Mouse (Mus musculus): ENCODE results near the gene Knstrn. TPM values are rescaled to one million over a fixed set of nuclear protein-coding genes. Genes with fewer than 3 reads are reported as not detected.

Knstrn gene
- polyA plus RNA-seq, 1 experiment from 2014 or later, result 57.5 TPM

DNA sequence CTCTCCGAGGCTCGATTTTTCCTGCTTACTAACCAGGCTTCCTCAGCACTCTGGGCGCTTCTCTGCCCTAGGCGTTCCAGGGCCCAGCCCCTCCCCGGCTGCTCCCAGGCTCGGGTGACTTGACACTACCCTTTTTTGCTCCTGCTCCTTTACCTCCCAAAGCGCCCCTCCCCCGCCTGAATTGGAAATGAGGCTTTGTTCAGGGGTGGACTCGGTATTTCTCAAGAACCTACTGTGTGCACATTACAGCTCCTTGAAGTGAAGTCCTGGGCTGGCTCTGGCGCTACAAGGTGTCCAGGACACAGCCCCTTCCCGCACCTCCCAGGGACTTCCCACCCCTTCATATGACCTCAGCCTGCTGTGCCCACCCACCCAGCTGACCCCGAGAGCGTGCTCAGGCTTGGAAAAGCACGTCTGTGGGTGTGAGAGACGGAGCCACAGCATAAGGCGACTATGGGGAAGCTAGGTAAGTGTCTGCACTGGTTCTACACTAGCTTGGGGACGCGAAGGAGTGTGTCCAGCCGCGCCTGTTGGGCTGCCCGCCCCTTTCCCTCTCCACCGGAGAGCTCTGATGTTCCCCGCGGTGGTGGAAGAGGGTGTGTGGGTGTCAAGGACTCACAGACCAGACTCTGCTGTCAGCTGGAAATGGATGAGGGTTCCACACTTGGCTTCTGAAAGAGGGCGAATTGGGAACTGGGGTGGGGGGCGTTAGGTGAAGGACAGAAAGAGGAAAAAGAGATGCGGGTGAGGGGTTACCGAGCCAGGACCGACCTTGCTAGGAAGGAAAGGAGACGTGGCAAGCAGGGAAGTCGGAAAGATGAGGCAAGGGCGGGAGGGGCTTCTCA, 86.4 kb downstream of the Knstrn start, which contains the start of gene Bahd1:
Bahd1 (plus strand) TSS at position 397 of the 845 bp plus-strand sequence.
- Histone ChIP-seq H3K9me3 (replicated peaks; ENCODE audit: low read length) (no peaks in the 10 kb centered on the region), H3K27ac (no peak within 1 kb of the TSS), H3K4me3 (replicated peaks; ENCODE audit: low read depth, low read length) (peak within 1 kb of the TSS; percentile 86), H3K4me1 (replicated peaks; ENCODE audit: insufficient read depth, low read length) (peaks cover 9% of the 10 kb centered on the region; the same call in 1 of the 2 replicates), H3K4me2 (ENCODE audit: low read length) (peak within 1 kb of the TSS; percentile 99), H3K36me3 (ENCODE audit: insufficient read depth, low read length) (no peaks in the 10 kb centered on the region), H3K9ac (ENCODE audit: low read depth, low read length) (peak within 1 kb of the TSS; percentile 81), H3K27me3 (ENCODE audit: insufficient read depth, low read length) (peaks cover 44% of the 10 kb centered on the region)
- DNase-seq (ENCODE audit: low spot score), result peak; percentile 33
- ATAC-seq (replicated peaks; ENCODE audit: low FRiP score, low read depth), result no peak
- no peak for TF ChIP-seq CTCF (IDR thresholded peaks at IDR 0.05; ENCODE audit: low read depth)
- under 1% methylated on average over 32 of the region's 32 CpGs for WGBS

DNA sequence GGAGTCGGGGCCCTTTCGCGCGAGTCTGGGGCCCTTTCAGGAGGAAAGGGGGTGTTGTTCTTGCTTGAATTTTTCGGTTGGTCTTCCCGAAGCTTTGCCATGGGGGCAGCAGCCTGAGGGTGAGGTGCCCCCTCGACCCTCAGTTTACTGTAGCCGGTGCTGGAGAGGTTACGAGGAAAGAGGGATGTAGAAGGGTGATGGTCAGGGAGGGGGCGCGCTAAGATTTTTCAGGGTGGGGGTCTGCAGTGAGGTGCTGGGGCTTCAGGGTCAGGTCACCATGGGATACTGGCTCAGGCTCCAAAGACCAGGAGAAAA, 87.0 kb downstream of the Knstrn start:
- WGBS, result under 1% methylated on average over 11 of the region's 11 CpGs
- H3K4me3 ChIP-seq (replicated peaks; ENCODE audit: low read depth, low read length), result peak overlapping the region; percentile 86
- peak overlapping the region; percentile 81; the same call in 1 of the 2 replicates for H3K9ac ChIP-seq (ENCODE audit: low read depth, low read length)
- no peaks in the 10 kb centered on the region for H3K36me3 ChIP-seq (ENCODE audit: insufficient read depth, low read length)
- DNase-seq (ENCODE audit: low spot score), result no peak
- TF ChIP-seq CTCF (IDR thresholded peaks at IDR 0.05; ENCODE audit: low read depth), result no peak
- peak overlapping the region; percentile 99 for H3K4me2 ChIP-seq (ENCODE audit: low read length)
- H3K4me1 ChIP-seq (replicated peaks; ENCODE audit: insufficient read depth, low read length), result peaks cover 9% of the 10 kb centered on the region; the same call in 1 of the 2 replicates
- H3K9me3 ChIP-seq (replicated peaks; ENCODE audit: low read length), result no peaks in the 10 kb centered on the region
- ATAC-seq (replicated peaks; ENCODE audit: low FRiP score, low read depth), result no peak; the same call in 1 of the 2 replicates
- H3K27ac ChIP-seq, result no peak overlapping the region
- peaks cover 39% of the 10 kb centered on the region for H3K27me3 ChIP-seq (ENCODE audit: insufficient read depth, low read length)

DNA sequence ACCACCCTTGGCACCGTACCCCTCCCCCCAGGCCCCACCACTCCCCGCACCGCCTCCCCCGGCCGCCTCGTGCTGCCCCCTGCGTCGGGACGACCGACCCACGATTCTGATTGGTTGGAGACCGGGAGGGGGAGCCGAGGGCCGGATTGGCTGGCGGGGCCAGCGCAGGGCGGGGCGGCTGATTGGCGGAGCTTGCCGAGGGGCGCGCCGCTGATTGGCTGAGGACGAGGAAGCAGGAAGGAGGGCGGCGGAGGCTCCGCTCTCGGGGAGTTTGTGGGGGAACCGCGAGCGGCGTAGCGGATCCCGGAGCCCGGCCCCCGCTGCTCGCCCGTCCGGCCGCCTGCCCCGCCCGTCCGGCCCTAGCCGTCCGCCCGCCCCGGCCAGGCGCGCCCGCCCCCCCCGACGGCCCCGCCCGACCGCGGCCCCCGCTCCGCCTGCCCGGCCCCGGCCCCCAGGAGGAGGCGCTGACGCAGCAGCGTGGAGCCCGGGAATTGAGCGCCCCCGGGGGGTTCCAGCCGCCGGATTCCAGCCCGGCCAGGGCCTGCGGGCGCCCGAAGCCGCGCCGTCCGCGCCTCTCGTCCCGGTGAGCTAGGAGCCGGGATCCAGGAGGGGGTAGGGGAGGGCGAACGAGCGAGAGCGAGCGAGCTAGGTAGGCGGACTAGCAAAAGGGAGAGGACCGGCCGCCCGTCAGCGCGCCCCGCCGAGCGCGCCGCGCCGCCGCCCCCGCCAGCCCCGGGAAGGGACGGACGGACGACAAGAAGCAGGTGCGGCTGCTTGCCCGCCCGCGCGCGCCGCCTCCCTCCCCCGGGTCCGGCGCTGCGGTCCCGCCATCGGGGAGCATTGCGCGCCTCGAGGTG, 87.6 kb downstream of the Knstrn start:
- Histone ChIP-seq H3K36me3 (ENCODE audit: insufficient read depth, low read length) (no peaks in the 10 kb centered on the region), H3K9ac (ENCODE audit: low read depth, low read length) (peak overlapping the region; percentile 81), H3K4me3 (replicated peaks; ENCODE audit: low read depth, low read length) (peak overlapping the region; percentile 86), H3K9me3 (replicated peaks; ENCODE audit: low read length) (no peaks in the 10 kb centered on the region), H3K4me1 (replicated peaks; ENCODE audit: insufficient read depth, low read length) (peaks cover 9% of the 10 kb centered on the region; the same call in 1 of the 2 replicates), H3K27ac (peak overlapping the region; percentile 85), H3K27me3 (ENCODE audit: insufficient read depth, low read length) (peaks cover 33% of the 10 kb centered on the region), H3K4me2 (ENCODE audit: low read length) (peak overlapping the region; percentile 99)
- WGBS, result 4% methylated on average over 53 of the region's 120 CpGs
- peak; percentile 88 for ATAC-seq (replicated peaks; ENCODE audit: low FRiP score, low read depth)
- TF ChIP-seq CTCF (IDR thresholded peaks at IDR 0.05; ENCODE audit: low read depth), result peak; percentile 26
- peak; percentile 97 for DNase-seq (ENCODE audit: low spot score)

DNA sequence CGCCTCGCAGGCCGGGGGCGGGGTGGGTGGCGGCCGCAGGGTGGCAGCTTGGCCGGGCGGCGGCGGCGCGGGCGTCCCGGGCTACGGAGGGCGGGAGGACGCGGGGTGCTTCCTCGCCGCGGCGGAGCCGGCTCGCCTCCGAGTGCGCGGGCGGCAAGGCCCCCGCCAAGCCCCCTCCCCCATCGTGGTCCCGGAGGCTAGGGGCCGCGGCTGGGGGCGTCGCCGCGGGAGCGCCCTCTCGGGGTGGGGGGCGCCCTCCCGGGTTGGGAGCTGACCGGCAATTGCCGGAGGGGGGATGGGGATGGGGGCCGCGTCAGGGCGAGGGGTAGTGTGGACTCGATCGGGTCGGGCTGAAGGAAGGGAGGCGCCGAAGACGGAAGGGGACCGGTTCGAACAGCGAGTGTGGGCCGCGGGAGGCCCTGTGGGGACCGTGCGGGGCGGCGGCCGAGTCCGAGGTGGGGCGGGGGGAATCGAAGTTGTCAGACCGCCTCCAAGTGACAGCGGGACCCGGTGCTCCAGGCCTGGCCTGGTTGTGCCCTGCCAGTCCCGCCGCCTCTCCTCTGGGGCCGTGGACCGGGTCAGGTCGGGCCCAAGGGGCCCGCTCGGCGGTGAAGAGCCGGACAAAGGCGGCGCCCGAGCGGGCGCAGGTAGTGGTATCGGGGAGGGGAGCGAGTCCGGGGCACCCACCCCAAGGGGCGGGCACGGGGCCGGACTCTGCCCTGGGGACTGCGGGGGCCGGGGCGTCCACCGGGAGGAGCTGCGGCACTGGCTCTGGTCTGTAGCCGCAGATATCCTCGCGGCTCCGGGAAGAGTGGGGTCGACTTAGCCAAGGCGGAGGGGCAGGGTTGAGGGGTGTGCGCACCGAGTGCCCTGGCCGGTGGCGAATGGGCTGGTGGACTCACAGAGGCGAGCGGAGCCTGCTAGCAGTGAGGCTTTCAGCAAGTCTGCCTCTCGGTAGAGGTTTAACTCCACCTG, 88.5 kb downstream of the Knstrn start:
- peak; percentile 46 for TF ChIP-seq CTCF (IDR thresholded peaks at IDR 0.05; ENCODE audit: low read depth)
- WGBS, result under 1% methylated on average over 77 of the region's 106 CpGs
- Histone ChIP-seq H3K9ac (ENCODE audit: low read depth, low read length) (peak overlapping the region; percentile 81), H3K27ac (peak overlapping the region; percentile 85), H3K4me1 (replicated peaks; ENCODE audit: insufficient read depth, low read length) (peaks cover 9% of the 10 kb centered on the region; the same call in 1 of the 2 replicates), H3K4me3 (replicated peaks; ENCODE audit: low read depth, low read length) (peak overlapping the region; percentile 86), H3K9me3 (replicated peaks; ENCODE audit: low read length) (no peaks in the 10 kb centered on the region), H3K36me3 (ENCODE audit: insufficient read depth, low read length) (no peaks in the 10 kb centered on the region), H3K4me2 (ENCODE audit: low read length) (peak overlapping the region; percentile 99), H3K27me3 (ENCODE audit: insufficient read depth, low read length) (peaks cover 23% of the 10 kb centered on the region)
- peak; percentile 34 for ATAC-seq (replicated peaks; ENCODE audit: low FRiP score, low read depth)
- DNase-seq (ENCODE audit: low spot score), result peak; percentile 56

DNA sequence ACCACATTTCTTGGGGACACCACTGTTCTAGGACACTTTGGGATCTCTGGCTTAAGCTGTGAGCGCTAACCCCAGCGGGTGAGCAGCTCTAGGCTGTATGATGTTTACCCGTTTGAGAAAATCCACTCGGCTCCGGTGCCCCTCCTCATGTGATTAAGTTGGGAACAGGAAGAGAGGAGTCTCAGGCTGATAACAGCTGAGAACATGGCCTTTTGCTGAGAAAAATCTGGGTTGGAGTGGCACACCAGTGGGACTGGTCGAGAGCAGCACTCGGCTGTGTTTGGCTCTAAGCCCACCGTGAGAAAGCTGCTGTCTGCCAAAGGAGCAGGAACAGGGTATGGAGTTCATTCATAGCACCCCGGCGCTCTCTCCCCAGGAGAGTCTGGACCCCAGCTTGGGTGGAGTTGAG, 89.5 kb downstream of the Knstrn start:
- Histone ChIP-seq H3K27me3 (ENCODE audit: insufficient read depth, low read length) (peaks cover 14% of the 10 kb centered on the region; the same call in 1 of the 2 replicates), H3K4me2 (ENCODE audit: low read length) (peak overlapping the region; percentile 99), H3K4me1 (replicated peaks; ENCODE audit: insufficient read depth, low read length) (peaks cover 9% of the 10 kb centered on the region; the same call in 1 of the 2 replicates), H3K9me3 (replicated peaks; ENCODE audit: low read length) (no peaks in the 10 kb centered on the region), H3K9ac (ENCODE audit: low read depth, low read length) (no peak overlapping the region), H3K36me3 (ENCODE audit: insufficient read depth, low read length) (no peaks in the 10 kb centered on the region), H3K4me3 (replicated peaks; ENCODE audit: low read depth, low read length) (peak overlapping the region; percentile 86; the same call in 1 of the 2 replicates), H3K27ac (no peak overlapping the region)
- no peak for TF ChIP-seq CTCF (IDR thresholded peaks at IDR 0.05; ENCODE audit: low read depth)
- no peak for DNase-seq (ENCODE audit: low spot score)
- WGBS, result 21% methylated on average over 10 of the region's 10 CpGs
- ATAC-seq (replicated peaks; ENCODE audit: low FRiP score, low read depth), result no peak

Other genes starting within 250 kb of the Knstrn start
- gene Bub1b, start 215.8 kb upstream of the Knstrn start, polyA plus RNA-seq (2015; fragmentation: Nextera tagmentation; extraction: Ambion mirVana), result 28.7 and 34.2 TPM in 2 replicates
- 1.9 and 3.5 TPM in 2 replicates for gene Pak6, start 150.7 kb upstream of the Knstrn start, polyA plus RNA-seq (2015; fragmentation: Nextera tagmentation; extraction: Ambion mirVana)
- 0.37 and 0.45 TPM in 2 replicates for gene Ankrd63, start 110.0 kb upstream of the Knstrn start, polyA plus RNA-seq (2015; fragmentation: Nextera tagmentation; extraction: Ambion mirVana)
- gene Plcb2, start 85.6 kb upstream of the Knstrn start, polyA plus RNA-seq (2015; fragmentation: Nextera tagmentation; extraction: Ambion mirVana), result 1.3 and 1.4 TPM in 2 replicates
- 16.1 and 16.8 TPM in 2 replicates for gene Inafm2, start 68.2 kb upstream of the Knstrn start, polyA plus RNA-seq (2015; fragmentation: Nextera tagmentation; extraction: Ambion mirVana)
- 0.91 and 0.95 TPM in 2 replicates for gene Ccdc9b, start 51.3 kb upstream of the Knstrn start, polyA plus RNA-seq (2015; fragmentation: Nextera tagmentation; extraction: Ambion mirVana)
- gene Phgr1, start 41.2 kb upstream of the Knstrn start, polyA plus RNA-seq (2015; fragmentation: Nextera tagmentation; extraction: Ambion mirVana), result not detected in 2 replicates
- gene Disp2, start 34.3 kb upstream of the Knstrn start, polyA plus RNA-seq (2015; fragmentation: Nextera tagmentation; extraction: Ambion mirVana), result 0.01 and 0.05 TPM in 2 replicates
- 68.9 and 79.2 TPM in 2 replicates for gene Ivd, start 48.0 kb downstream of the Knstrn start, polyA plus RNA-seq (2015; fragmentation: Nextera tagmentation; extraction: Ambion mirVana)
- gene Bahd1, start 86.4 kb downstream of the Knstrn start, polyA plus RNA-seq (2015; fragmentation: Nextera tagmentation; extraction: Ambion mirVana), result 3.3 TPM in 2 replicates
- gene Chst14, start 112.5 kb downstream of the Knstrn start, polyA plus RNA-seq (2015; fragmentation: Nextera tagmentation; extraction: Ambion mirVana), result 23.9 and 25.1 TPM in 2 replicates
- gene Ccdc32, start 215.4 kb downstream of the Knstrn start, polyA plus RNA-seq (2015; fragmentation: Nextera tagmentation; extraction: Ambion mirVana), result 29.9 and 30.1 TPM in 2 replicates
- gene Rpusd2, start 220.8 kb downstream of the Knstrn start, polyA plus RNA-seq (2015; fragmentation: Nextera tagmentation; extraction: Ambion mirVana), result 2.8 and 3.1 TPM in 2 replicates
- gene Knl1, start 233.1 kb downstream of the Knstrn start, polyA plus RNA-seq (2015; fragmentation: Nextera tagmentation; extraction: Ambion mirVana), result 25.6 and 26.0 TPM in 2 replicates

Measured in kidney, postnatal 0 days (tissue).